Mouse (Mus musculus): ENCODE results near the gene Pomt1.

DNA sequence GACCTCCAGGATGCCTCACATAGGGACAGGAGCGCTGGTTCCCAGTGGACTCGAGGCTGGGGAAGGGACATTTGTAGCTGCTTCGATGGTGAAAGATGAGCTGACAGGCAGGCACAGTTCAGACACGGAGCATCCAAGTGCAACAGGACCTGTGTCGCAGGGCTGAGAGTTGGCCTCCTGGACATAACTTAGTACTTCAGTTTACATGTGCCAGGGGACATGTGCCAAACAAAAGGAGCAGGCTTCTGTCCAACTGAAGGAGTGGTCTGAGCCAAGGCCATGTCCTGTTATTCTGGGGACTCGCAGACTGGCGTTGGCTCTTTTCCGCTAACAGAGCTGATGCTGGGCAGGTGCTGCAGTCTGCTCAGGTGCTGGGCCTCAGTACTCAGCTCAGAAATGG, 58.0 kb downstream of the Pomt1 start:
- TF ChIP-seq POLR2A (IDR thresholded peaks at IDR 0.05; ENCODE audit: low read depth, low read length) (no peak), CTCF (IDR thresholded peaks at IDR 0.05; ENCODE audit: extremely low read depth, insufficient read length, insufficient replicate concordance, low read depth, low read length) (no peak)
